Mouse (Mus musculus) forebrain, embryonic 10.5 days (tissue): Measurements from ENCODE around the gene Card11. TPM values are rescaled to one million over a fixed set of nuclear protein-coding genes. Genes with fewer than 3 reads are reported as not detected.

Source experiments
- DNase-seq: peaks from one replicate; pipeline ENCODE4 v3.0.0-alpha.2; 2017; ENCODE audit warnings: low spot score; ENCODE audit errors: extremely low spot score
- H3K27ac ChIP-seq: fragments of 300-500 bp; sonication (generic); 2 replicates; pipeline ENCODE4 v1.5.1; 2016; ENCODE audit warnings: mild to moderate bottlenecking
- H3K27me3 ChIP-seq: fragments of 300-500 bp; sonication (generic); 2 replicates; pipeline ENCODE4 v1.6.1; 2016; ENCODE audit warnings: mild to moderate bottlenecking; ENCODE audit not compliant: poor library complexity, severe bottlenecking
- H3K36me3 ChIP-seq: fragments of 300-500 bp; sonication (generic); replicated peaks from 2 replicates; pipeline ENCODE4 v1.6.1; 2016; ENCODE audit warnings: mild to moderate bottlenecking, moderate library complexity
- H3K4me1 ChIP-seq: fragments of 300-500 bp; sonication (generic); 2 replicates; pipeline ENCODE4 v1.6.1; 2016
- H3K4me3 ChIP-seq: fragments of 300-500 bp; sonication (generic); 2 replicates; pipeline ENCODE4 v1.5.1; 2016; ENCODE audit warnings: mild to moderate bottlenecking, moderate library complexity
- H3K9me3 ChIP-seq: fragments of 300-500 bp; sonication (generic); 2 replicates; pipeline ENCODE4 v1.6.1; 2016; ENCODE audit warnings: mild to moderate bottlenecking, moderate library complexity
- WGBS: fragments of 180-500 bp; shearing (Covaris S2); methylation state at CpG from one replicate; pipeline ENCODE4 v1.1.7; 2016; 5-methylcytosine and 5-hydroxymethylcytosine counted together
- polyA plus RNA-seq: library from polyadenylated mRNA; unstranded; fragments of >200 nt; fragmentation: Nextera tagmentation; extraction: Ambion mirVana; gene quantifications from 2 replicates; pipeline ENCODE4 v1.2.1, GENCODE M21; 2016

Card11 gene
- polyA plus RNA-seq, 1 experiment from 2014 or later: not detected

DNA sequence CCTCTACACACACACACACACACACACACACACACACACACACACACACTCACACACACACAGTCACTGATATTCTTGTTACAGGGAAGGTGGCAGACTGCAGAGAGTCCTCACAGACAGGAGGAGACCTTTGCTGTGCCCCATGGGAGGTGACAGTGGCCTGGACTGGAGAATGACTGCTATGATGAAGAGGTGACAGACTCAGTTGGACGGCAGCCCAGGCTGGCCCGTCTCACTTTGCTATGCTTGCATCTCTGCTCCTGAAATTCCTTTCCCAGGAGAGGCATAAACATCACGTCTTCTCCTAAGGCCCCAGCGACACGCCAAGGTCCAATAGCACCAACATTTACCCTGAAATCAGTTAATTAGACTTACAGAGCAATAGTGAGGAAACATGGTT, 146.7 kb downstream of the Card11 start:
- WGBS: 86% methylated on average over 5 of the region's 5 CpGs
- Histone ChIP-seq H3K36me3 (no peaks in the 10 kb centered on the region), H3K9me3 (peaks cover 8% of the 10 kb centered on the region; the same call in 1 of the 2 replicates), H3K27ac (no peak overlapping the region), H3K4me3 (no peak overlapping the region), H3K27me3 (no peaks in the 10 kb centered on the region), H3K4me1 (peaks cover 16% of the 10 kb centered on the region)
- DNase-seq: no peak

DNA sequence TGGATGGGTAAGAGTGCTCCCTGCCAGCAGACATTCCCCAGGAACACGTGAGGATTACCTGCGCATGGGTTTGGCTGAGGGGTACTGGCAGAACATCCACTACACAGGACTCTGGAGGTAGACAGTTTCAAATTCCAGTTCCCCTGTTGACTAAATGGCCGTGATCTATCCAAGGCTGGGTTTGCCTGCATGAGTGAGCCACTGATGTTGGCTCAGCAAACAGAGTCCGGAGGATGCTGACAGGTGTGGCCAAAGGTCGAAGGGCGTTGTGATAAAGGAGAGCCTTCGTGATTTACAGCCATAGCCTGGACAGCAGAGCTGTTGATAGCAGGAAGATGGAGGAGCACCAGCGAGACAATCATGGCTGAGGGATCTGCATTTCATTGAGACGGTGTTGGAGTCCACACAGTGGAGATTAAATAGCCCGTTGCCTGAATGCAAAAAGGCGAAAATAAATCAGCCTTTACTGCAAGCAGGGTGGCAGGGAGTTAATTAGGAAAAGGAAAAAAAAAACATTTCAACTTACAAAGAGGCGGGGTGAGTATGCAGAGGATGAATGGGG, 147.9 kb downstream of the Card11 start:
- no peak for DNase-seq
- Histone ChIP-seq H3K36me3 (no peaks in the 10 kb centered on the region), H3K27ac (no peak overlapping the region), H3K4me1 (peaks cover 16% of the 10 kb centered on the region), H3K27me3 (no peaks in the 10 kb centered on the region), H3K9me3 (peaks cover 8% of the 10 kb centered on the region; the same call in 1 of the 2 replicates), H3K4me3 (no peak overlapping the region)
- whole genome bisulfite sequencing: 86% methylated on average over 12 of the region's 12 CpGs

DNA sequence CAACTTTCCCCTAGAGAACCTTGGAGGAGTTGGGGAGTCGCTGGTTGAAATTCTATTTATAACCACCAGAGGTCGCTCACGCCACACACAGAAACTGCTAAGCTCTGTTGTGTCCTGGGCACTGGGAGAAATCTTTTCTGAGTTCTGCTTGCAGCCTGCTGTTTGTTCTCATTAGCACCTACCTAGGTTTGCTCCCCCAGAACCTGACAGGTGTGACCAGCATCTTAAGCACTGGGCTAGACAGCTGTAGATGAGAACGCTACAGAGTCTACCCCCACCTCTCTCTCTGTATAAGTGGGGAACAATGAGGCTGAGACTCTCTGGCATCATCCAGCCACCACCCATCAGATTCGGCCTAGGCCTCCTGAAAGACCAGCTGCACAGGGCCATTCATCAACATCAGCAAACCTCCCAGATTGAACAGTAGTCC, 153.1 kb downstream of the Card11 start:
- DNase-seq: peak; percentile 56
- H3K27ac ChIP-seq: 0 out of 2 replicates have a peak overlapping the region, but pooled peaks have one; percentile 17
- WGBS: 19% methylated on average over 5 of the region's 5 CpGs

DNA sequence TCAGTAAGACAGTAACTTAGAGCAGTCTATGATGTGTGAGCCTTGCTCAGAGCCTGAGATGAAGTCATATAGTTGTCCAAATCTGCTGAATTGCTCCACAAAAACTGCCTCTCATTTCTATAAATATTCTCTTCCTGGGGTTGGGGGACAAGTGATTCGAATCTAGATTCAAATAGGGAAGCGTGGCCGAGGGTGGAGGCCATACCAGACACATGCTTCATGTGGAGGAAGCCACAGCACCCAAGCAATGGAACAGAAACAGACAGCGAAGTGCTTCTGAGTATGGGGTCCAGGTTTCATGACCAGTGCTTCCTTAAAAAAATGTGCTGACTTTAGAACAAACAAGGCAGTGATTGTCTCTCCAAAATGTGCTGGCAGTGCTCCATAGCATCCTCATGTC, 158.4 kb downstream of the Card11 start:
- WGBS: 84% methylated on average over 4 of the region's 4 CpGs
- DNase-seq: no peak
- Histone ChIP-seq H3K4me1 (no peaks in the 10 kb centered on the region), H3K27ac (no peak overlapping the region), H3K27me3 (no peaks in the 10 kb centered on the region), H3K36me3 (no peaks in the 10 kb centered on the region), H3K9me3 (no peaks in the 10 kb centered on the region), H3K4me3 (no peak overlapping the region)

More for the DNA sequence above, 153.1 kb downstream of the Card11 start:
- Histone ChIP-seq H3K27me3 (no peaks in the 10 kb centered on the region), H3K36me3 (no peaks in the 10 kb centered on the region), H3K4me1 (no peaks in the 10 kb centered on the region), H3K9me3 (peaks cover 8% of the 10 kb centered on the region; the same call in 1 of the 2 replicates), H3K4me3 (no peak overlapping the region)

DNA sequence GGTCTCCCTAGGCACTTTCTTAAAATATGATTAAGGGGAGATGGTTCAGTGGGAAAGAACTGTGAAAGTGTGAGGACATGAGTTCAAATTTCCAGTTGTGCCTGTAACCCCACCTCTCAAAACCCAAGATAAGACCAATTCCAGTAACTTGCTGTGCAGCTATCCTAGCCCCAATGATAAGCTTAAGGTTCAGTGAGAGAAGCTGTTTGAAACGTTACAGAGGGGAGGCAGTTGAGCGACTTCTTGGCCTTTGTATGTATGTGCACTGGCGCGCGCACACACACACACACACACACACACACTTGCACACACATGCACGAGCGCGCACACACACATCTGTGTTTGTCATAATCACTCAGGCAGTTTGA, 169.3 kb downstream of the Card11 start:
- no peak for DNase-seq
- H3K4me3 ChIP-seq: peak overlapping the region; percentile 81
- H3K27ac ChIP-seq: peak overlapping the region; percentile 51
- no peaks in the 10 kb centered on the region for H3K9me3 ChIP-seq
- WGBS: 82% methylated on average over 8 of the region's 8 CpGs
- H3K4me1 ChIP-seq: peaks cover 39% of the 10 kb centered on the region
- H3K27me3 ChIP-seq: no peaks in the 10 kb centered on the region
- peaks cover 2% of the 10 kb centered on the region for H3K36me3 ChIP-seq

DNA sequence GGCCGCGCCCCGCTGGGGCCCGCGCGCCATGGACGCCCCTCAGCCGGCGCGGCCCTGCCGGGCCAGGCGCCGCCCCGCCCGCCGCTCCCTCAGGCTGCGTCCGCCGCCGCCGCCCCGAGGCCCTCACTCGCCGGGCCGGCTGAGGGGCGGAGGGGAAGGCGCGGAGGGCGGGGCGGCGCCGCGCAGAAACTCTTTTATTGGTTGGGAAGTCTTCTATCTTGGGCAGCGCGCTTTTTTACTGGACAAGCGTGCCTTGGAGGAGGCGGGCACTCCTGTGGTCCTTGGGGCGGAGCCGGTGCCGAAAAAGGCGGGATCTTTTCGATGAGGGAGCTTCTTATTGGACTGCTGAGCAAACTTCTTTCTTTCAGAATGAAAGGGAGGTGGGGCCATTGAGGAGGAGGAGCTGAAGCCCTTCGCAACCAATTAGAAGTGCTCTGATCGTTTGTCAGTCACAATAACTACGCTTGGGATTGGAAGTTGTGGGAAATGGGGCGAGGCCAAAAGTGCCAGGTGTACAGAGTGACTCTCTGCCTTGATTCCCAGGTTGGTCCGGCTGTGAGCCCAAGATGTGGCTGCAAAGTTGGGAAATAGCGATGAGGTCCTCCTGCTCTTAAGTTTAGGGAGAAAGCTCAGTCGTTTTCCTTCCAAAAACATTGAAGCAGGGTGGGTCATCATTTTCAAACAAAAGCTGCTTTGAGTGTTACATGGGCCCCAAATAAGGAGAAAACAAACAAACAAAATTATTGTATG, 169.9 kb downstream of the Card11 start, which contains the start of gene Gna12:
Gene Gna12, minus strand, starts transcription at position 118 of the 750 bp plus-strand sequence.
- H3K27ac ChIP-seq: peak within 1 kb of the TSS; percentile 92
- H3K27me3 ChIP-seq: no peaks in the 10 kb centered on the region
- peak; percentile 97 for DNase-seq
- WGBS: 2% methylated on average over 45 of the region's 49 CpGs
- H3K36me3 ChIP-seq: peaks cover 8% of the 10 kb centered on the region
- H3K4me1 ChIP-seq: peaks cover 39% of the 10 kb centered on the region
- no peaks in the 10 kb centered on the region for H3K9me3 ChIP-seq
- H3K4me3 ChIP-seq: peak within 1 kb of the TSS; percentile 81

DNA sequence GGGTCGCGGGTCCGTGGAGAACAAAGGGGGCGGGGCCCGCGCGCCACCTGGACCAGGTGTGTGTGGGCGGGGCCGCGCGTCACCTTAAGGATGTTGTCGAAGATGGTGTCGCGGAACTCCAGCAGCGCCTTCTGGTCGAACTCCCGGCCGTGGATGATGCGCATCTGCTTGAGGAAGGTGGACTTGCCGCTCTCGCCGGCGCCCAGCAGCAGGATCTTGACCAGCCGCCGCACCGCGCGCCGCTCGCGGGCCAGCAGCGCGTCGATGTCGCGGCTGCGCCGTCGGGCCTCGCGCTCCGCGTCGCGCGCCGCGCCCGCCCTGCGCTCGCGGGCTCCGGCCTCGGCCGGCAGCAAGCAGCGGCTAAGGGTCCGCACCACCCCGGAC, 170.5 kb downstream of the Card11 start:
- DNase-seq: peak; percentile 43

DNA sequence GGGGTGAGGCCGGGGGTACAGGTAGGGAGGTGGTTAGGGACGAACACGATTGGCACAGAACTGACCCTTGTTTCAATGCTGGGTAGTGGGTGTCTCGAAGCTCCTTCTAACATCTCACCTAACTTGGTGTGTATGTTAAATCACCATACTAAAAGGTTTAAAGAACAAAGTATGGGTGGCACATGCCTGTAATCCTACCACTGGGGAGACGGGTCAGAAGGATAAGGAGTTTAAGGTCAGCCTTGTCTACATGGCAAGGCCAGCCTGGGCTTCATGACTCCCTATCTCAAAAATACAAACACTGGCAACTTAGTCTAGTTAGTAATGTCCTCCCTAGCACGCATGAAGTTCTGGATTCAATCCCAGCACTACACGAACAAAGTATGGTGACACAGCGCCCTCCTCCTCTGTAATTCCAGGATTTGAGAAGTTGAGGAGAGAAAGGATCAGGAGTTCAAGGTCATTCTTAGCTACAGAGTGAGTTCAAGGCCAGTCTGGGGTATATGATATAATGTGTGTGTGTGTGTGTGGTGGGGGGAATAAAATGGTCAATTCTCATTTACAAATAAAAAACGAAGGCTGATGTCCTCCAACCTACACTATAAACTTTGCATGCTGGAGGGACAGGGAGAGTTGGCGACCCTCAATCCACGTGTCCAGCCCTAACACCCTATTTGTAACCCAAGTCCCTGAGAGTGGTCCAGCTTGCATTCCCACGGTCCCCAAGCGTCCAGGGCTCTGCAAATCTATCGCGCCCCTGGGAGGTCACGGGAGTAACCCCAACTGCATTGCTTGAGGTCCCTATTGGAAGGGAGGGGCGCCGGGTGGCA, 171.1 kb downstream of the Card11 start:
- Histone ChIP-seq H3K4me1 (peaks cover 39% of the 10 kb centered on the region), H3K4me3 (peak overlapping the region; percentile 81), H3K27ac (peak overlapping the region; percentile 92), H3K27me3 (no peaks in the 10 kb centered on the region), H3K9me3 (no peaks in the 10 kb centered on the region), H3K36me3 (peaks cover 15% of the 10 kb centered on the region)
- WGBS: 41% methylated on average over 18 of the region's 18 CpGs
- no peak for DNase-seq

More for the DNA sequence above, 170.5 kb downstream of the Card11 start:
- Histone ChIP-seq H3K36me3 (peaks cover 12% of the 10 kb centered on the region), H3K4me3 (peak overlapping the region; percentile 81), H3K9me3 (no peaks in the 10 kb centered on the region), H3K27me3 (no peaks in the 10 kb centered on the region), H3K4me1 (peaks cover 39% of the 10 kb centered on the region), H3K27ac (peak overlapping the region; percentile 92)
- WGBS: under 1% methylated on average over 58 of the region's 58 CpGs

DNA sequence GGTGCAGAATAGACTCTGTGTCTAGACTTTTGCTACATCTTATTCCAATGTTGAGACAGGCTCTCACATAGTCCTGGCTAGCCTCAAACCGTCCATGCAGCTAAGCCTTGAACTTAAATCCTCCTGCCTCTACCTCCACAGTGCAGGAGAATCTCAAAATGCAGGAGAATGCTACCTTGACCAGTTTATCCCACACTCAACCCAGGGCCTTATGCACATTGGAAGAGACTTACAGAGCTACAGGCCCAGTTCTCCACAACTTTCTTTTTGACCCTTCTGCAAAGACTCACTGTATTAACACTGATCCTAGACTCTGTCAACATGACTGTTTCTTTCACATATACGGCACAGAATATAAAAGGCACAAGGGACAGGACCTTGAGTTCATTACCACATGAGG, 172.0 kb downstream of the Card11 start:
- no peaks in the 10 kb centered on the region for H3K9me3 ChIP-seq
- H3K4me1 ChIP-seq: peaks cover 39% of the 10 kb centered on the region
- H3K36me3 ChIP-seq: peaks cover 22% of the 10 kb centered on the region
- H3K27ac ChIP-seq: no peak overlapping the region
- no peak for DNase-seq
- H3K27me3 ChIP-seq: no peaks in the 10 kb centered on the region
- 81% methylated on average over 2 of the region's 2 CpGs for WGBS
- peak overlapping the region; percentile 81 for H3K4me3 ChIP-seq

DNA sequence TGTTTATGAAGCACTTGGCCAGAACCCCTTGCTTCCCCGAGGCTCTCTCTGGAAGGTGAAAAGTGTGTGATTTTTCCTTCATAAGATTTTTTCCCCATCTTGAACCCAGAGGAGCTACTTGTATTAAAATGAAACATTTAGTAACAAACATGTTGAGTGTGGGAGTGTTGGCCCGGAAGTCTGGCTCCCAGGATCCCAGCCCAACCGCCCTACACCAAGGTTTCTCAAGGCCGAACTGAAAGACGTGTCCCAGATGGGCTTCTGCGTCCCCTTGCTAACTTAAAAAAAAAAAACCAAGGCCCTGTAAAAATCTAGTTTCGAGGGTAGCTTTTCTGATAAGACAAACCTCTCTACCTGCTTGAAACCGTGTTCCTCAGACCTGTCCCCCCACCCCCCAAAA, 172.5 kb downstream of the Card11 start:
- peaks cover 23% of the 10 kb centered on the region for H3K36me3 ChIP-seq
- DNase-seq: no peak
- 84% methylated on average over 8 of the region's 8 CpGs for WGBS
- H3K9me3 ChIP-seq: no peaks in the 10 kb centered on the region
- H3K27me3 ChIP-seq: no peaks in the 10 kb centered on the region
- H3K4me1 ChIP-seq: peaks cover 39% of the 10 kb centered on the region
- peak overlapping the region; percentile 81; the same call in 1 of the 2 replicates for H3K4me3 ChIP-seq
- no peak overlapping the region for H3K27ac ChIP-seq

DNA sequence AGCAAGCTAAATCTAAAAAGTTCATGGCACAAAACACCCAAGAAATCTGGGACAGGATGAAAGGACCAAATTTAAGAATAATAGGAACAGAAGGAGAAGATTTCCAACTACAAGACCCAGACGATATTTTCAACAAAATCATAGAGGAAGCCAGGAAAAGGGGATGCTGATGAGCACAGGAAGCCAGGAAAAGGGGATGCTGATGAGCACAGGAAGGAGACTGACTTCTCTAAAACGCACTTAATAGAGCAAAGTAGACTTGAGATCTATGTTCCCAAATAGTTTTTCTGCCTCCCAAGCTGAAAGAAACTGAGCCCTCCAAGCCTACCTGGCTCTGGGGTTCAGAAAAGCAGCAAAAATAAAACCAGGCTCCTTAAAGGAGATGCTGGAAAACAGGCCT, 173.0 kb downstream of the Card11 start:
- WGBS: 81% methylated on average over 2 of the region's 2 CpGs

DNA sequence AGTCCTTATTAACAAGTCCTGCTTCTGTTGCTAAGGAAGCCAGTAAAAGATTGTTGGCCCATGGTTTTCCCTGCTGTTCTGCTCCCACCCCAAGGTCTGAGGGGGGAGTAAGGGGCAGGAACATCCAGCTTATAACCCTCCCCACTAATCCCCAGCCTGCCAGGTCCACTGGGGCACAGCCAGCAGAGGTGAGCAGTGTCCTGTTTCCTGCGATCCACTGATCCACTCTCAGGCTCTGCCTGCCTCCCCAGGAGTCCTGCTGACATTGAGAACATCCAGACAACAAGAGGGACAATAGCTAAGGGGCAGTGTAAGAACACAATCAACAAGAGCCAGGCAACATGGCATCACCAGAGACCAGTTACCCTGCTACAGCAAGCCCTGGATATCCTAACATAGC, 173.6 kb downstream of the Card11 start:
- WGBS: 23% methylated on average over 1 of the region's 1 CpGs
- no peak overlapping the region for H3K4me3 ChIP-seq
- H3K36me3 ChIP-seq: peaks cover 23% of the 10 kb centered on the region
- no peak overlapping the region for H3K27ac ChIP-seq
- no peak for DNase-seq
- no peaks in the 10 kb centered on the region for H3K9me3 ChIP-seq
- H3K27me3 ChIP-seq: no peaks in the 10 kb centered on the region
- H3K4me1 ChIP-seq: peaks cover 39% of the 10 kb centered on the region

More for the DNA sequence above, 173.0 kb downstream of the Card11 start:
- no peaks in the 10 kb centered on the region for H3K9me3 ChIP-seq
- peaks cover 39% of the 10 kb centered on the region for H3K4me1 ChIP-seq
- H3K27ac ChIP-seq: no peak overlapping the region
- peaks cover 23% of the 10 kb centered on the region for H3K36me3 ChIP-seq
- no peaks in the 10 kb centered on the region for H3K27me3 ChIP-seq
- DNase-seq: no peak
- no peak overlapping the region for H3K4me3 ChIP-seq
